Mouse (Mus musculus): Measurements from ENCODE around the gene Rit1. TPM values are rescaled to one million over a fixed set of nuclear protein-coding genes. Genes with fewer than 3 reads are reported as not detected.

Gene Rit1
- 23.7 TPM for polyA plus RNA-seq (2017; shearing (Covaris generic))

DNA sequence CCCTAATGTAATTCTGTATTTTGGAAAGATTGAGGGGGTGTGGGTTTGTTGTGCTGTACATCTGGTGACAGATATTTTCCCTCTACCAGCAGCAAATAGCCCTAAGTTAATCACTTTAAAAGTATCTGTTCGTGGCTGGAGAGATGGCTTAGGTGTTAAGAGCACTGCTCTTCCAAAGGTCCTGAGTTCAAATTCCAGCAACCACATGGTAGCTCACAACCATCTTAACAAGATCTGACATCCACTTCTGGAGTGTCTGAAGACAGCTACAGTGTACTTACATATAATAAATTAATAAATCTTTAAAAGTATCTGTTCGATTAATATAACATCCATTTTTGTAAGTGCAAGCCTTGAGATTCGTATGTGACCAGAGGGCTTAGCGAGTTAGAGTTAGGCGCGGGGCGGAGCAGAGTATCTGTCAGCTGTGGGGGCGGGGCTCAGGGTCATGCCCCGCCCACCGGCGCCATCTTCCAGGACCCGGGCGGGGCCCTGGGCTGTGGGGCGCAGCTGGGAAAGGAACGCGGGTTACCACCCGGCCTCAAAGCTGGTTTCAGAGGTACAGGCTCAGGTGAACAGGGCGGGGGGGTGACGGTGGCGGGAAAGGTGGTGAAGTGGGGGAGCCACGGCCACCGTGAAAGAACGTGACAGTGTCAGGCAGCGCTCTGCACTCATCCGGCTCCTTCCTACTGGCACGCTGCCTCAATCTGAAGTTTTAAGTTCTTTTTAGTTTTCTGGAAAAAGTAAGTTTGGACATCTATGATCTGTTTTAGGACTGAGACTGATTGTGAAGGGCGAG, at the start of gene Rit1:
Rit1 (plus strand) TSS at position 440 of the 799 bp plus-strand sequence.

DNA sequence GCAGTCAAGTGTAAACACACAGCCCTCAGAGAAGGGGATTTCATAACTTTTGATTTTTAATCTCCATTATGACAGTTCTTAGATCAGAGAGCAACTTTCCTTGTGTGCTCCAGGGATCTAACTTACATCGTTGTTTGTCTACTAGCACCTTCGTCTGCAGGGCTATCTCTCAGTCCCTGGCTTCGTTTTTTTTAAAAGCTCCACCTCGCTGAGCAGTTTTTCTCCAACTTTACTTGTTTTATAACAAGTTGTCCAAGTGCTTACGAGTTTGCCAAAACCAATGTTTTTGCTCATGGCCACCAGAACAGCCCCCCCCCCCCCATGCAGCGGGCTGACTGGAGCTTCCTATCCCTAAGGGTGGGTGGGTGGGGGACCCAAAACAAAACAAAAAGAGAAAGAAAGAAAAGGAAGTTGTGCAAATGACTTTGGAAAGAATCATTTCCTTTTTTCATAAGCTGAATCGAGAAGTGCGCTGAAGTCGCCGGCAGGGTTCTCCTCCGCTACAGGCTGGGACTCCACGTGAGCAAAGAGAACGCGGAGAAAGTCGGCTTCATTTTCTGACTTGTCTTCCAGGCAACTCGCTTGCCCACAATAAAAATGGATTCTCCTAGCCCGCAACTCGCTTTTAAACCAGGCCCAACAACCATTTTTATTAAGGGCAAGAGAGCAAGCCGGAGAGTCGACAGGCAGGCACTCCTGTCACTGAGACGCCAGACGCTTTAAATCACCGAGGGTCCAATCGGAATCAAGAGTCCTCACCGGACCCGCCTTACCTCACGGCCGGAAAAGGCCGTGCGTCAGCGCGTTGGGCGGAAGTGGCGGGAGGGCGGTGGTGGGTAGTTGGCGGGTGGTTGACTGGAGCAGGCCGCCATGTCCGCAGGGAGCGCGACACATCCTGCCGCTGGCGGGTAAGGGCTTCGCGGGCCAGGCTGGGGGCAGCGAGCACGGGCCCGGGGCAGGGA, 31.4 kb upstream of the Rit1 start, which contains the start of gene Khdc4:
Khdc4 (plus strand) TSS at position 824 of the 962 bp plus-strand sequence.

DNA sequence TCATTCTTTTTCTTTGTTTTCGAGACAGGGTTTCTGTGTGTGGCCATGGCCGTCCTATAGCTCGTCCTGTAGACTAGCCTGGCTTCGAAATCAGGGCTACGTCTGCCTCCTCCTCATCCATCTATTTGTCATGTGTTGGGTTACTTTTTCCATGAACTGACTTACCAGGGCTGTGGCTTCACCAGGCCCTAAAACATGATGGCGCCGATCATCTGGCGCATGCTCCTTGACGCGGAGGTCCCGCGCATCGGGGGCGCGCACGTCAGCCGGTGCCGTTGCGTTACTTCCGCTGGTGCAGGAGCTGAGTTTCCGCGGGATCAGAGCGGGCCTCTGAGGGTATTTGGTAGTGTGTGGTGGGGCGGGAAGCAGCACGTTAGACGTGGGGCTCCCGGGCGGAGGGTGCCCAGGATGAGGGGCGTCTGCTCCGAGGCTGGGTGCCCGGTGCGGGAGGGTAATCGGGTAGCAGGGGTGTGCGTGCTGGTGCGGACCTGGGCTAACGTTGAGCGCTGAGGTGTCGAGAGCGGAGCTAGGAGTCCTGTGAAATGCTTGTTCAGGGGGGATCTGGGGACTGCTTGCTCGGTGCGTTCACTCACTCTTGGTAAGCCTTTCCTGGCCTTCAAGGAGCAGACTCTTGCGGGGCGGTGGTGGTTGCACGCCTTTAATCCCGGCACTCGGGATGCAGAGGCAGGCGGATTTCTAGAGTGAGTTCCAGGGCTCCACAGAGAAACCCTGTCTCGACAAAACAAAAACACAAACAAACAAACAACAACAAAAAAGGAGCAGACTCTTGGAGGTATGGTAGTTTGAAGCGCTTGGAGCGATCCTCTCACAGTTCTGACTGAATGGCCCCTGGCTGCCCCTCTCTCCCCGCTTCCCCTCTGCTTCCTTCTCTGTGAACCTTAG, 58.6 kb downstream of the Rit1 start, which contains the start of gene Syt11:
Syt11 (minus strand) TSS at position 226 of the 903 bp plus-strand sequence.

Other genes with a start within 250 kb of the Rit1 start
- gene Lmna, start 206.9 kb upstream of the Rit1 start, polyA plus RNA-seq (2017; shearing (Covaris generic)): 125 TPM
- gene Mex3a, start 184.4 kb upstream of the Rit1 start, polyA plus RNA-seq (2017; shearing (Covaris generic)): not detected
- gene Rab25, start 168.5 kb upstream of the Rit1 start, polyA plus RNA-seq (2017; shearing (Covaris generic)): not detected
- 114 TPM for gene Lamtor2, start 163.8 kb upstream of the Rit1 start, polyA plus RNA-seq (2017; shearing (Covaris generic))
- 31.1 TPM for gene Ubqln4, start 163.1 kb upstream of the Rit1 start, polyA plus RNA-seq (2017; shearing (Covaris generic))
- 56.5 TPM for gene Ssr2, start 141.0 kb upstream of the Rit1 start, polyA plus RNA-seq (2017; shearing (Covaris generic))
- gene Arhgef2, start 110.9 kb upstream of the Rit1 start, polyA plus RNA-seq (2017; shearing (Covaris generic)): 74.7 TPM
- not detected for gene Rxfp4, start 63.7 kb upstream of the Rit1 start, polyA plus RNA-seq (2017; shearing (Covaris generic))
- gene Khdc4, start 31.0 kb upstream of the Rit1 start, polyA plus RNA-seq (2017; shearing (Covaris generic)): 149 TPM
- 35.6 TPM for gene Syt11, start 58.3 kb downstream of the Rit1 start, polyA plus RNA-seq (2017; shearing (Covaris generic))
- gene Gon4l, start 118.4 kb downstream of the Rit1 start, polyA plus RNA-seq (2017; shearing (Covaris generic)): 22.0 TPM
- 13.5 TPM for gene Msto1, start 197.2 kb downstream of the Rit1 start, polyA plus RNA-seq (2017; shearing (Covaris generic))
- gene Ash1l, start 233.8 kb downstream of the Rit1 start, polyA plus RNA-seq (2017; shearing (Covaris generic)): 32.1 TPM
- gene Dap3, start 234.3 kb downstream of the Rit1 start, polyA plus RNA-seq (2017; shearing (Covaris generic)): 109 TPM

Data from effector memory CD4-positive, alpha-beta T cell, adult 5 months (primary cell).